Mouse (Mus musculus) CD4-positive, CD25-positive, alpha-beta regulatory T cell, adult 9 weeks (primary cell): ENCODE data around the gene Dusp13. TPM values are rescaled to one million over a fixed set of nuclear protein-coding genes. Genes with fewer than 3 reads are reported as not detected.

Experiments used
- polyA plus RNA-seq: library from polyadenylated mRNA; unstranded; fragments of 100-300 nt; shearing (Covaris generic); gene quantifications from one replicate; pipeline ENCODE4 v1.2.1, GENCODE M21; 2017

The Dusp13 gene
- not detected for polyA plus RNA-seq

DNA sequence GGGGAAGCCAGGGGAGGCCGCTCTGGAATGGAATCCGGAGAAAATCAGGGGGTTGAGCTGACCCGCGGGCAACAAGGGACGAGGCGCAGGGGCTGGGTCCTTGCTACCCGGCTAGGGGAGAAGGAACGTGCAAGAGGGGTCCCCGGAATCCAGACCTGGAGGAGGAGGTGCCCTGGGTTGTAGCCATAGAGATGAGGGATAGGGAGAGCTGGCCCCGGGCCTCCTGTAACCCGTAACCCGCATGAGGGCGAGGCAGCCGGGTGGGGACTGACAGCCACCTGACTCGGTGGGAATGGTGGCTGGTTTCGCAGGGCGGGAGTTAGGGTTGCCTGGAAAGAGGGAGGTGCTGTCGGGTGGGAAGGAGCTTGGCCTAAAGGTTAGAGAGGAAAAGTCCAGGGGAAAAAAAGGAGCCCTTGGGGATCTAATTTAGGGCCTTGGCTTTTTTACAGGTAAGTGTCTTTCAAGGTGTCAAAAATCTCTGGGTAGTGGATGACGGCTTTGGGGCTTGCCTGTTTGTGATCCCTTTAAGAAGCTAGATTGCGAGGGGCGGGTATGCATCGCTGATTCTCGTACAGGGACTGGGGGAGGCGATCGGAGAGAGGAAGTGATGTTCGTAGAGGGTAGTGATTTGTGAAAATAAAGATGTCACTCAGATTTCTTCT lies at the start of gene Dusp13:
Gene Dusp13, minus strand, starts transcription at position 301 of the 662 bp plus-strand sequence.

DNA sequence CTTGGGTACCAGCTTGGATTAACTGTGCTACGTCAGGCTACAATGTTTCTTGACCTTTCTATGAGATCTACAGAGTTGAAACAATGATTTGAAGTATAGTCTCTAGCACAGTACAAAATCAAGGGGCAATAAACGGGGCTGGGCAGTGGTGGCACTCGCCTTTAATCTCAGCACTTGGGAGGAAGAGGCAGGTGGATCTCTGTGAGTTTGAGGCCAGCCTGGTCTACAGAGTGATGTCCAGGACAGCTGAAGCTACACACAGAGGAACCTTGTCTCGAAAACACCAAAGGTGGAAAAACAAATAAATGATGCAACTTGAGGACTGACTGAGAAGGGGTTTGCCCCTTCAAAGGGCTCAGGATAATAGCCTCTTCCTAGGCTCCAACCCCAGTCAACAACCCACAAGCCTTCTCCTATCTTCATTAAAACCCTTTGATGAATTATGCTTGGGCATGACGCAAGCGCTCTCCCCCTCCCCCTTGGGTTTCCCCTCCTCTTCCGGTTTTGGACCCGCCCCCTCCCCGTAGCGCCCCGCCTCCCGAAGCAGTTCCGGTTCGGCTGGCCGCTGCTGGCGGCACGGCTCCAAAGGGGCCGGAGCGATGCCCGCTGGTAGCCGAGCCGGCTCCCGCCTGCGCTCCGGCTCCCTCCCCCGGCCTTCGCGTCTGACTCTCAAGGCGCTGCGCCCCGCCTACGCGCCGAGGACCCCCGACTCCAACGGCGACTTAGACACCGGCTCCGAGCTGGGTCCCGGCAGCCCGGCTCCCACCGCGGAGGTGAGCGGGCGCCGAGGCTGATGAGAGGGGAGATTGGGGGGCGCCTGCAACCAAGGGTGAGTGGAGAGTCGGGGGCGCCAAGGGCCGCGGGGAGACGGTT lies 737 bp downstream of the Dusp13 start, which contains the start of gene Samd8:
Gene Samd8, plus strand, starts transcription at position 524 of the 873 bp plus-strand sequence.

DNA sequence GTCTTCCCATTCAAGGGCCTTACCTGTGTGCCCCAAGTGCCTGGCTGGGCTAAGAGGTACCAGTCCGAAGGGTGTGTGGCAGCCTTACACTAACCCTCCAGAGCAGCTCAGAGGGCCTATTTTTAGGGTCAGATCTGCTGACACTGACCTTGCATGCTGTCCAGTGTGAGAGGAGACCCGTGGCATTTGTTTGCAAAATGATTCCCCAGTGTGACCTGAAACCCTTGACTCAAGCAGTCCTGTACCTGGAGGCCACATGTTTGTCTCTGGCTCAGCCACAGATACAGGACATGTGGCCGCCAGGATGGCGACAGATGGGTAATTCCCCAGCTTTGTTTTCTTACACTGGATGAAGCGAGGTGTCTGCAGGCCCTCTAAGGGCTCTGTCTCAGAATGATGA lies 36.5 kb downstream of the Dusp13 start, which contains the start of gene Dupd1:
Gene Dupd1, minus strand, starts transcription at position 91 of the 400 bp plus-strand sequence.

Other genes starting within 250 kb of the Dusp13 start
- gene Dupd1, start 36.6 kb downstream of the Dusp13 start, polyA plus RNA-seq, result not detected
- 4.3 TPM for gene Samd8, start 650 bp downstream of the Dusp13 start, polyA plus RNA-seq
- 199 TPM for gene Vdac2, start 74.1 kb upstream of the Dusp13 start, polyA plus RNA-seq
- gene Comtd1, start 97.8 kb upstream of the Dusp13 start, polyA plus RNA-seq, result 34.8 TPM
- not detected for gene Zfp503, start 238.4 kb upstream of the Dusp13 start, polyA plus RNA-seq